Mouse (Mus musculus) midbrain, embryonic 10.5 days (tissue): ENCODE data around the gene Defb5. TPM values are rescaled to one million over a fixed set of nuclear protein-coding genes. Genes with fewer than 3 reads are reported as not detected.
"Not testable (repeated sequence)": the region's sequence is repeated elsewhere in the genome, so short reads cannot be mapped to it uniquely, and the experiment has no call there.

Experiments used
- DNase-seq: peaks from one replicate; pipeline ENCODE4 v3.0.0-alpha.2; 2017; ENCODE audit warnings: low spot score
- H3K27ac ChIP-seq: fragments of 300-500 bp; sonication (generic); replicated peaks from 2 replicates; pipeline ENCODE4 v1.5.1; 2016; ENCODE audit warnings: mild to moderate bottlenecking
- H3K27me3 ChIP-seq: fragments of 300-500 bp; sonication (generic); 2 replicates; pipeline ENCODE4 v1.6.1; 2016; ENCODE audit warnings: low read depth, mild to moderate bottlenecking; ENCODE audit not compliant: poor library complexity, severe bottlenecking
- H3K36me3 ChIP-seq: fragments of 300-500 bp; sonication (generic); 2 replicates; pipeline ENCODE4 v1.6.1; 2016; ENCODE audit warnings: mild to moderate bottlenecking, moderate library complexity
- H3K4me1 ChIP-seq: fragments of 300-500 bp; sonication (generic); 2 replicates; pipeline ENCODE4 v1.6.1; 2016
- H3K4me3 ChIP-seq: fragments of 300-500 bp; sonication (generic); 2 replicates; pipeline ENCODE4 v1.5.1; 2016; ENCODE audit warnings: mild to moderate bottlenecking, moderate library complexity
- H3K9me3 ChIP-seq: fragments of 300-500 bp; sonication (generic); replicated peaks from 2 replicates; pipeline ENCODE4 v1.6.1; 2016; ENCODE audit warnings: mild to moderate bottlenecking
- WGBS: fragments of 180-500 bp; shearing (Covaris S2); methylation state at CpG from one replicate; pipeline ENCODE4 v1.1.7; 2016; 5-methylcytosine and 5-hydroxymethylcytosine counted together
- polyA plus RNA-seq: library from polyadenylated mRNA; unstranded; fragments of >200 nt; fragmentation: Nextera tagmentation; extraction: Ambion mirVana; gene quantifications from 2 replicates; pipeline ENCODE4 v1.2.1, GENCODE M21; 2016

Defb5 gene
- not detected in 2 replicates for polyA plus RNA-seq

- no peaks in the 10 kb centered on the region for H3K36me3 ChIP-seq
- WGBS, result 93% methylated on average over 5 of the region's 5 CpGs
- peaks cover 4% of the 10 kb centered on the region; the same call in 1 of the 2 replicates for H3K9me3 ChIP-seq
- H3K4me1 ChIP-seq, result no peaks in the 10 kb centered on the region
- no peak within 1 kb of the TSS for H3K4me3 ChIP-seq
- no peaks in the 10 kb centered on the region for H3K27me3 ChIP-seq
- DNase-seq, result no peak
- no peak within 1 kb of the TSS for H3K27ac ChIP-seq
Observed at GRCm38 (mm10) chr8:19247280-19247679, at the start of gene Defb5. Gene Defb5, plus strand, starts transcription at chr8:19247580.

GRCm38 (mm10) chr8:19225161-19225560, 22.2 kb upstream of the Defb5 start, which contains the start of gene Defb6:
Gene Defb6, plus strand, starts transcription at chr8:19225478.
- Histone ChIP-seq H3K9me3 (peaks cover 5% of the 10 kb centered on the region; the same call in 1 of the 2 replicates), H3K4me3 (no peak within 1 kb of the TSS), H3K27me3 (no peaks in the 10 kb centered on the region), H3K36me3 (no peaks in the 10 kb centered on the region), H3K4me1 (no peaks in the 10 kb centered on the region), H3K27ac (no peak within 1 kb of the TSS)
- no peak for DNase-seq
- WGBS, result 75% methylated on average over 1 of the region's 1 CpGs

GRCm38 (mm10) chr8:19238101-19238500, 9.3 kb upstream of the Defb5 start:
- Histone ChIP-seq H3K4me1 (no peaks in the 10 kb centered on the region), H3K4me3 (no peak overlapping the region), H3K27ac (no peak overlapping the region), H3K27me3 (no peaks in the 10 kb centered on the region), H3K36me3 (no peaks in the 10 kb centered on the region), H3K9me3 (no peaks in the 10 kb centered on the region; the same call in 1 of the 2 replicates)
- DNase-seq, result no peak
- 64% methylated on average over 1 of the region's 1 CpGs for WGBS

DNA sequence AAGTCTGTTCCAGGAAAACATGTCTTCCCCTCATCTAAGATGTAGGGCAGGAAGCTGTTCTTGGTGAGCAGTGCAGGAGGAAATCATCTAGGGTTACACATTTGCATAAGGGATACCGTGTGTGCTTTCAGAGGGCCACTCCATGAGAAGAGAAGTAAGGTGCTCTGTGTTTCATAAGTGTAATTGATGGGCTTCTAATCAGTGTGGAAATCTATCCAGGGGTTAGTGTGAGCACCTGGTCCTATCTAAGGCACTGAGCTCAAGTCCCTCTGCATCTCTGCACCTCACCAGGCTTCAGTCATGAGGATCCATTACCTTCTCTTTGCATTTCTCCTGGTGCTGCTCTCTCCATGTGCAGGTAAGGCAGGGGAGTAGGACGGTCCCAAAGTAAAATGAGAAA, 7.8 kb upstream of the Defb5 start, which contains the start of gene Defb46:
Gene Defb46 (plus strand): TSS at position 301 of the 400 bp plus-strand sequence.
- no peaks in the 10 kb centered on the region for H3K36me3 ChIP-seq
- no peak within 1 kb of the TSS for H3K27ac ChIP-seq
- no peak within 1 kb of the TSS for H3K4me3 ChIP-seq
- DNase-seq, result no peak
- 78% methylated on average over 2 of the region's 2 CpGs for WGBS
- no peaks in the 10 kb centered on the region for H3K4me1 ChIP-seq
- no peaks in the 10 kb centered on the region; the same call in 1 of the 2 replicates for H3K9me3 ChIP-seq
- no peaks in the 10 kb centered on the region for H3K27me3 ChIP-seq

GRCm38 (mm10) chr8:19258136-19258535, 10.8 kb downstream of the Defb5 start:
- Histone ChIP-seq H3K4me1 (no peaks in the 10 kb centered on the region), H3K9me3 (peaks cover 13% of the 10 kb centered on the region; the same call in 1 of the 2 replicates), H3K27ac (no peak overlapping the region), H3K36me3 (no peaks in the 10 kb centered on the region), H3K27me3 (no peaks in the 10 kb centered on the region), H3K4me3 (no peak overlapping the region)
- DNase-seq, result no peak

GRCm38 (mm10) chr8:19259667-19260066, 12.3 kb downstream of the Defb5 start:
- Histone ChIP-seq H3K4me1 (no peaks in the 10 kb centered on the region), H3K27me3 (no peaks in the 10 kb centered on the region), H3K9me3 (peaks cover 6% of the 10 kb centered on the region; the same call in 1 of the 2 replicates), H3K4me3 (no peak overlapping the region), H3K27ac (no peak overlapping the region), H3K36me3 (no peaks in the 10 kb centered on the region)
- DNase-seq, result no peak
- WGBS, result 51% methylated on average over 3 of the region's 3 CpGs

GRCm38 (mm10) chr8:19293060-19293459, 45.7 kb downstream of the Defb5 start, which contains the start of gene Defb3:
Gene Defb3, plus strand, starts transcription at chr8:19293360.
- H3K27me3 ChIP-seq, H3K36me3 ChIP-seq, H3K4me1 ChIP-seq, H3K27ac ChIP-seq, H3K9me3 ChIP-seq, H3K4me3 ChIP-seq, DNase-seq: not testable (repeated sequence)
- WGBS, result 51% methylated on average over 2 of the region's 2 CpGs

DNA sequence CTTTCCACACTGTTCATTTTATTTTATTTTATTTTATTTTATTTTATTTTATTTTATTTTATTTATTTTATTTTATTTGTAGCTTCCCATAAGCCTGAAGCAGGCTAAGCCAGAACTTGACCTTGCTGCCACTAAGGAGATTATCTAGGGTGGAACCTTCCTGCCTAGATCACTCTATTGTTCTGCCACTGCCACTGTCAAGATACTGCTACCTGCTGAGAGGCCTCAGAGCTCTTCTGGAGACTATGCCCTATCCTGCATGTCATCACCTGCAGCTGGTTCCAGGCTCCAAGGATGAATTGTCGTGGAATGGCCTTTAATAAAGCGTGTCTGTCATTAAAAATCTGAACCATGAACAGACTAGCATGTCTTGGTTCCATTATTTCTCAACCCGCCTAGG, 51.0 kb downstream of the Defb5 start:
- WGBS, result 67% methylated on average over 3 of the region's 3 CpGs

More for the DNA sequence above, 51.0 kb downstream of the Defb5 start:
- not testable (repeated sequence) for H3K36me3 ChIP-seq, H3K4me3 ChIP-seq, H3K27ac ChIP-seq, H3K4me1 ChIP-seq, H3K27me3 ChIP-seq, DNase-seq, H3K9me3 ChIP-seq

Other genes starting within 250 kb of the Defb5 start
- not detected in 2 replicates for gene Defb38, start 221.0 kb upstream of the Defb5 start, polyA plus RNA-seq
- gene Defb39, start 182.8 kb upstream of the Defb5 start, polyA plus RNA-seq, result not detected in 2 replicates
- gene Defb12, start 132.7 kb upstream of the Defb5 start, polyA plus RNA-seq, result not detected in 2 replicates
- gene Defb34, start 123.8 kb upstream of the Defb5 start, polyA plus RNA-seq, result not detected in 2 replicates
- not detected in 2 replicates for gene Gm45826, start 106.8 kb upstream of the Defb5 start, polyA plus RNA-seq
- gene Defb14, start 53.2 kb upstream of the Defb5 start, polyA plus RNA-seq, result not detected in 2 replicates
- not detected in 2 replicates for gene Defb4, start 48.9 kb upstream of the Defb5 start, polyA plus RNA-seq
- gene Defb6, start 22.1 kb upstream of the Defb5 start, polyA plus RNA-seq, result not detected in 2 replicates
- not detected in 2 replicates for gene Defb46, start 7.7 kb upstream of the Defb5 start, polyA plus RNA-seq
- gene Defb3, start 45.8 kb downstream of the Defb5 start, polyA plus RNA-seq, result not detected in 2 replicates
- gene Defb8, start 200.0 kb downstream of the Defb5 start, polyA plus RNA-seq, result not detected in 2 replicates
- gene Defb7, start 247.5 kb downstream of the Defb5 start, polyA plus RNA-seq, result not detected in 2 replicates